Mouse (Mus musculus) monocyte, adult 5-6 weeks (primary cell): ENCODE measurements around the gene Fsip1. TPM values are rescaled to one million over a fixed set of nuclear protein-coding genes. Genes with fewer than 3 reads are reported as not detected.
A peak's percentile ranks its signal among the peaks of the same experiment; 100 is the strongest.

ENCODE experiments used
- ATAC-seq: fragments of 153-309, 156-312 bp; replicated peaks from 2 replicates; pipeline ENCODE4 v1.8.0; 2017; ENCODE audit warnings: mild to moderate bottlenecking; ENCODE audit not compliant: low TSS enrichment, insufficient number of reproducible peaks, severe bottlenecking, poor library complexity, low FRiP score
- total RNA-seq: library from RNA; stranded (forward); fragments of 200-1000, 200-491, 200-594 nt; gene quantifications from 3 replicates; pipeline ENCODE4 v1.2.3, GENCODE M21; 2017

Fsip1 gene
- total RNA-seq, 1 experiment from 2014 or later, result not detected

GRCm38 (mm10) chr2:118263151-118263913 lies 6.6 kb upstream of the Fsip1 start:
- ATAC-seq, result peak; percentile 58; the same call in 1 of the 2 replicates

- ATAC-seq, result no peak
Observed at GRCm38 (mm10) chr2:118262673-118263072, 5.9 kb upstream of the Fsip1 start.

DNA sequence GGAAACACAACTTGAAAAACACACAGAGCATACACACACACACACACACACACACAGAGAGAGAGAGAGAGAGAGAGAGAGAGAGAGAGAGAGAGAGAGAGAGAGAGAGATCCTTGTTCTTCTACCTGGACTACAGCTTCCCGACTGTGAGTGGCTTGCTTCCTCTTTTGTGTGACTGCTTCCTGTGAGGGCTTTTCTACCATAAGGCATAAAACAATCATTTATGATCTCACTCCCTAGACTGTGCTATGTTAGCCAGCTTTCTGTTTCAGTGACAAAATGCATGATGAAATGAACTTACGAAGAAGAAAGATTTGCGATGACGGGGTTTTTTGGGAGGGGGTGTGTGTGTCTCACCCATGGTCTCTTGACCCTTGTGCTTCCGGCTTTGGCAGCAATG lies 3.0 kb upstream of the Fsip1 start:
- no peak for ATAC-seq

- ATAC-seq, result no peak
Observed at GRCm38 (mm10) chr2:118257094-118257493, 328 bp upstream of the Fsip1 start.

- ATAC-seq, result no peak
Observed at GRCm38 (mm10) chr2:118254516-118254915, 2.2 kb downstream of the Fsip1 start.

GRCm38 (mm10) chr2:118248966-118249365 lies 7.8 kb downstream of the Fsip1 start:
- ATAC-seq, result no peak

DNA sequence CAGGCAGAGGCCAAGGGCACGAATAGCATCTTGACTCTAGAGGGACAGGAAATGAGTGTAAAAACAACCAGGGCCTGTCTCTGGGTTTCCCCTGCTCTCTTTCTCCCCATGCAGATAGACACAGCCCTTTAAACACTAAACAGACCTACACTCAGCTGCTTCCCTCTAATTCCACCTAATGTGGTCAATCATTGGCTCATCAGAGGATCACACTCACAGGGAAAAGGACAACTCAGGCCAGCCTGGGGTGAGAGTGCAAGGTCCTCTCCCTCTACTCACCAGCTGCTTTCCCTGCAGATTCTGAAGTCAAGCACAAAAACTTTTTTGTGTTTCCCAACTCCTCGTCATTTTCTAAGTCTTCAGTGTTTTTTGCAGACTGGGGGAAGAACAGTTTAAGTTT lies 8.8 kb downstream of the Fsip1 start:
- ATAC-seq, result no peak

- peak; percentile 76 for ATAC-seq
Observed at GRCm38 (mm10) chr2:118245914-118246313, 10.9 kb downstream of the Fsip1 start.

DNA sequence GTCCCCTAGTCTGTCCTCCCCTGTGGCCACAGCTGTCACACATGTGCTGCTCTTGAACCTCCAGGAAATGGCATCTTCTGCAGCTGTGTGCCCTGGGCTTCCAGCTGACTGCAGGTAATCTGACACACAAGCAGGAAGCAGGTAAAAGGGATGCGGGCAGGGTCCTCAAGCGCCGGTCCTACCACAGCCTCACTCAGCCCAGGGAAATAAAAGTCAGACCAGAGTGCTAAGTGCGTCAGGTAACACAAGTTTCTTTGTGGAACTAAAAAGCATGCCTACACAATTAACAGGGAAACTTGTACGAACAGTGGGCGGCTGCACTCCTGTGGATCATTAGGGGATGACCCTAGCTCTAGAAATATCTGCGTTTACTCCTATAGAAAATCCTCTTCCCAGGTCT lies 20.6 kb downstream of the Fsip1 start:
- ATAC-seq, result no peak

DNA sequence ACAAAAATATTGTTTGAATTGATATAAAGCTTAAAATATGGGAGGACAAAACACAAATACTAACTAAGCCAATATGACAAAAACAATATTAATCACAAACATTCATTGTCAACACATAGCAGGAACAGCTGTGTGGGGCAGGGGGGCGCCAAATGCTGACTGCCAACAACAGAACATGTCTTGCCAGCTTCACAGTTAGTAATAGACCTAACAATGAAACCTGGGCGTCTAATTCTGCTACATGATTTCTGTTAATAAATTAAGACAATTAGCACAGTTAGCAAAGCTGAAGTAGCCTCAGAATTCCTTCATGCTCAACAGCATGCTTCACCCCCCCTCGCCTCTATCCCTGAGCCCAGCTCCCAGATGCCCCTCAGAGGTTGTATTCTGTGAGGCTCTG lies 21.2 kb downstream of the Fsip1 start:
- no peak for ATAC-seq

GRCm38 (mm10) chr2:118230544-118230943 lies 26.2 kb downstream of the Fsip1 start:
- ATAC-seq, result no peak

DNA sequence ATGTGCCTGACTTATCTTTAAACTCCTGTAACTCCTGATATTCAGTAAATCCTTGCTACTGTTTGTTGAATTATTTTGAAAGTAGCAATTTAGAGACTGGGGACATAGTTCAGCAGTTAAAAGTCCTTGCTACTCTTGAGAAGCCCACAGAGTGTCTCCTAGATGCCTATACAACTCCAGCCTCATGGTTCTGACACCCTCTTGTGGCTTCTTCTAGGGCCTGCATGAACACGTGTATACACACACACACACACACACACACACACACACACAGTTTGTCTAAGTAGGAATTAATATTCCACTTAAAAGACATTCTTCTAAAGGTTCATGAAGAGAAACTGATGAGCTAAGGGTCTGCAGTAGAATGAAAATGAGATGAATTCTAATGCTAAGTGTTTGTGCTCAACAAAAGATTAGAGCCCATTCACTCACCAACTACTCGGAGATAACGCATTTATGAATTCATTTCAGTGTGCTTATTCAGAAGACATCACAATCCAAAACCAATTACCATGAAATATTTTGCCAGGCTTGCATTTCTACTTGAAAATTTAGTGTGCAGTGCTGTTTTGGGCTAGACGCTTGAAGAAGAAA lies 28.2 kb downstream of the Fsip1 start:
- ATAC-seq, result no peak

DNA sequence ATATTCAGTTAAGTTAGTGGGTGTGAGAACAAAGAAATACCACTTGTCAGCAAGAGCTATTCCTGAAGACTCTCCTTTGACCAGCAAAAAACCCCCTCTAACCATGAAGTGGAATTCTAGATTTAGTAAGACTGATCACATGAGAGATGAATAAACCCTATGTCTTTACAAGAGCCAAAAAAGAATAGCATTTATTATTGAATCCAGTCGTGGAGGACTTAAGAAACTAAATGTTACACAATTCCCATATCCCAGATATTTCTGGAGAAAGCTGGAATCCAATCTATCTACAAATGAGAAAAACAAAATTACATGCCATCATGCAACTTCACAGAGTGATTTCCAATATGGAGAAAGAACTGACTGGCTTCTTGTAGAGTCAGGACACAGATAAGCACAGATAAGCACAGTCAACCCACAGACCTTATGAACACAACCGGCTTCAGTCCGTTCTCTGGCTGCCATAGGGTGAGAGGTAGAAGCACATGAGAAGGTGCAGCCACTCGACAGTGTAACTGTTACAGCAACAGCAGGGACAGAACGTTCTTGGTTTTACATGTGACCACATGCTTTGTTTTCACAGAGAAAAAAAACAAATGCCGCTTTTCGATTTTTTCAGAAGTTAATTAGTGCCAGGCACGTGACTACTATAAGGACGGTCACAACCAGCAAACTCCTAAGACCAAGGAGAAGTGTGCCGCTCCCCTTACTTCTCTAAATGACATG lies 31.3 kb downstream of the Fsip1 start:
- ATAC-seq, result no peak

- no peak for ATAC-seq
Observed at GRCm38 (mm10) chr2:118217993-118218595, 38.7 kb downstream of the Fsip1 start.

DNA sequence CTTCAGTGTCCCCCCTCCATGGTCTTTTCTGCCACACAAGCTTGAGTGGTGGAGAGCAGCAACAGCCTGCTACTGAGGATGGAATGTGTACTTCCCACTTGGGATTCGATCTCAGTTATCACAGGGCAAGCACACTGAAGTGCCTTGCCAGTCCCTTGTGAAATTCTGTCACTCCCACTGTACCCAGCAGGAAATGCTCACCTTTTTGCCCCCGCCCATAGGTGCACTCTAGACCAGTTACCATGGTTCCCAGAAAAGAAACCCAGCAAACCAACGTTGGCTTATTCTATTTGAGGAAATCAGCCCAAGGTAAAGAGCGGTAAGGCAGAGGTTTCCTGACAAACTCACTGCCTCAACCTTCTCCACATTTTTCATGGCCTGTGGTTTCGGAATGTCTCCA lies 47.1 kb downstream of the Fsip1 start:
- no peak for ATAC-seq

DNA sequence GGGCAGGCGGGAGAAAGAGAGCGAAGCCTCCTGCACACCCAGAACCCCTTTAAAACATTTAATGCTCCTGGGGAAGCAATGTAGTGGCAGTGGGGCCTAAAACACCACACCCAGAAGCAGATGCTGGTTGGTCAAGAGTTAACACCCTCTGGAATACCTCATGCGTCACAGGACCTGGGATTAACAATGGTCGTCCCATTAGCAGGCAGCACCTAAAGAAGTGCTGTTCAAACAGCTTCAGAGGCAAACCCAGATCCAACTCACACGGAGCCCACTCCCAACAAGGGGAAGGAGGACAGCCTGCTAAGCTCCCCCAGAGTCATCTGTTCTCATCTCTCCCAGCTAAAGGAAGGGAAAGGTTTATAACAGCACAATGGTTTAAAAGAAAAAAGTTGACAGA lies 48.1 kb downstream of the Fsip1 start:
- no peak for ATAC-seq

GRCm38 (mm10) chr2:118205991-118206585 lies 50.7 kb downstream of the Fsip1 start:
- ATAC-seq, result no peak

GRCm38 (mm10) chr2:118204646-118205045 lies 52.1 kb downstream of the Fsip1 start:
- ATAC-seq, result no peak
